Mouse (Mus musculus) erythroblast, embryonic 14.5 days (primary cell): ENCODE results near the gene Pmm2. TPM values are rescaled to one million over a fixed set of nuclear protein-coding genes. Genes with fewer than 3 reads are reported as not detected.

Experiments used
- H3K27me3 ChIP-seq: 2 replicates; pipeline ENCODE4 v1.6.1; 2012; ENCODE audit warnings: inconsistent platforms; ENCODE audit not compliant: control insufficient read depth
- H3K36me3 ChIP-seq: 2 replicates; pipeline ENCODE4 v1.6.1; 2012; ENCODE audit warnings: mild to moderate bottlenecking, inconsistent platforms; ENCODE audit not compliant: control insufficient read depth
- H3K4me1 ChIP-seq: 2 replicates; pipeline ENCODE4 v1.6.1; 2012; ENCODE audit warnings: inconsistent platforms; ENCODE audit not compliant: control insufficient read depth
- H3K4me3 ChIP-seq: replicated peaks from 2 replicates; pipeline ENCODE3; 2012; ENCODE audit warnings: moderate library complexity, mild to moderate bottlenecking, inconsistent platforms
- H3K9me3 ChIP-seq: 2 replicates; pipeline ENCODE4 v1.6.1; 2012; ENCODE audit warnings: low read length, inconsistent platforms, mixed read lengths; ENCODE audit not compliant: control insufficient read depth
- GATA1 ChIP-seq: IDR thresholded peaks from 2 replicates; pipeline ENCODE4 v1.6.1; 2012; ENCODE audit warnings: low read length, inconsistent platforms, mixed read lengths
- TAL1 ChIP-seq: IDR thresholded peaks from 3 replicates; pipeline ENCODE4 v1.6.1; 2012; ENCODE audit warnings: low read length, inconsistent platforms, mixed read lengths
- polyA plus RNA-seq: library from polyadenylated mRNA; stranded (reverse); fragments of >175 nt; gene quantifications from 2 replicates; pipeline ENCODE4 v1.2.3, GENCODE M21; 2012

The Pmm2 gene
- polyA plus RNA-seq, 1 experiment, result 1.6 TPM

DNA sequence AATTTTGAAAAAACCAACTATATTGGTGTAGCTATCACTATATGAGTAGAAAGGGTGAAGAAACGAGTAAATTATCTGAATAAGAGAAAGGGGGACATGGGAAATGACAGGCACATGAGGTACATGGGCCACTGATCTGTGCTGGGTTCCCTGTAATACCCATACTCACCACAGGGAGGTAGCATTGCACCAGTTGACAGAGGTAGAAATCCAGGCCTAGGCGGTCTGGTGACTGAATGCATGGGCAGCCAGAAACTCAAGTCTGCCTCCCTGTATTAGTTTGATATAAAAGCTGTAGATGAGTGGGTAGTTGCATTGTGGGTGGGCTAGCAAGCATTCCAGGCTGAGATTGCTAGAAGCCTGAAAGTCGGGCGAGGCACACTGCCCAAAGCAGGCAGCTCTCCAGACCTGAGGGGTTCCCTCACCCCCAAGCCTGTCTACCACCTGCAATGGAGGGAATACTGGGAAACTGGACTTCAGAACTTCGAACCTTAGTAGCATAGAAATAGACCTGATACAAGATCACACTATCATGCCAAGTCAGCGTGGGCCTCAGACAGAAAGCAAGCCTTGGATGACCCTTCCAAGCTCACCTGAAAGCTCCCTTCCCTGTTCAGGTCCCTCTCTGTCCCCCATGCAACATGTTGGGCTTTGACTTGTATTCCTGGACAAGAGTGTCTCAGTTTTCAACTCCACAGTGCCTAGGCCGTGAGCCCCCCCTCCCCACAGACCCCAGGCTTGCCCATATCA, 48.8 kb downstream of the Pmm2 start:
- H3K9me3 ChIP-seq, result no peaks in the 10 kb centered on the region
- H3K4me1 ChIP-seq, result peaks cover 89% of the 10 kb centered on the region
- peak overlapping the region; percentile 63 for H3K4me3 ChIP-seq
- peaks cover 97% of the 10 kb centered on the region for H3K36me3 ChIP-seq
- TF ChIP-seq TAL1 (no peak), GATA1 (no peak)
- H3K27me3 ChIP-seq, result no peaks in the 10 kb centered on the region

DNA sequence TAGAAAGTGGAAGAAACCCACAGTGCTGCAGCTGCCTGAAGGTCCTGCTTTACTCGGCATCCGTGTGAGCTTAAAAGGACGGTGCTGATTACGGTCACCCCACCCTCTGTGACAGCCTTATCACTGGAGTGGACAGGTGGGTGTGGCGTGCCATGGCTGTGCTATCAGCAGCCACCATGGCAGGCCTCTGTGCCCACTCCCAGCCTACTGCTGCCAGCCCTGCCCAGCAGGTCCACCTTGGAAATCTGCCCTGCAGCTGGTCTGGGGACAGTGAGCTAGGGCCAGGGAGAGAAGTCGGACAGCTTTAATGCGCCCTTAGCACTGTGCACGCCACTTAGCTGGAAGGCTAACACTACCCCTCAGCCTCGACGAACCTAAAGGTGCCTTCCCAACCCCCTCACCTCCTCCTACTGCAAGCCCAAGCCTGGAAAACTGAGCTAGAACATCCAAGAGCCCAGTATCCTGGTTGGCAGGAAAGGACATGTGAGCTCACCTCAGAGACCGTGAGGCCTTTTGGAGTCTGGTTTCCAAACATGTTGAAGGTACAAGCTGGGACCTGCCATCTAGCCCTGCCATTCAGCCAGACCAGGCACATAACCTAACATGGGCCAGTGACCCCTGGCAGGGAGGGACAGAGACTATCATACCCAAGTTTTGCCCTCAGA, 49.5 kb downstream of the Pmm2 start:
- Histone ChIP-seq H3K4me1 (peaks cover 95% of the 10 kb centered on the region), H3K9me3 (no peaks in the 10 kb centered on the region), H3K27me3 (no peaks in the 10 kb centered on the region), H3K36me3 (peaks cover 100% of the 10 kb centered on the region), H3K4me3 (peak overlapping the region; percentile 63)
- TF ChIP-seq GATA1 (peak; percentile 99), TAL1 (peak; percentile 98)

DNA sequence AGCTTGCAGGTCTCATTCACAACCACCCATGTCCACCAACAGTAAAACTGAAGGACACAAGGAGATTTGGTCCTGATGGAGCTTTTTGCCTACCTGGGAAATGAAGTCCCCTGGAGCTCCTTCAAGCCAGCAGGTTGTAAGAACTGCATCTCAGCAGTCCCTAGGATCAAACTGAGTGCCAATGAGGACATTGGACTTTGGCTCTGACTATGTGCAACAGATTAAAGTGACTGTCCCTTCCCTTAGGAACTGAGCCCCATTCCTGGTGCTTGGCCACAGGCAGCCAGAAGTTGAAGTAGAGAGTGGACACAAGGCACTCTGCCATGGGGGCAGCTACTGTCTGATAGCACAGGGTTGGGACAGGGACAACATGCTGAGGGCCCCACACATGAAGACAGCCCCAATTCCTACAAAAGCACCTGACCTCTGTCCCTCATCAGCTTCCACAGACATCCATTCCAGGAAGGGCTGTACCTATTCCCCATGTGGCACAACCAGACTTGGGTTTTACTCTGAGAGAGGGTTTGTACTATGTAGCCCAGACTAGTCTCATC, 50.2 kb downstream of the Pmm2 start:
- no peak for TF ChIP-seq TAL1
- TF ChIP-seq GATA1, result no peak
- H3K4me3 ChIP-seq, result peak overlapping the region; percentile 63
- no peaks in the 10 kb centered on the region for H3K9me3 ChIP-seq
- no peaks in the 10 kb centered on the region for H3K27me3 ChIP-seq
- peaks cover 96% of the 10 kb centered on the region for H3K4me1 ChIP-seq
- peaks cover 100% of the 10 kb centered on the region for H3K36me3 ChIP-seq

DNA sequence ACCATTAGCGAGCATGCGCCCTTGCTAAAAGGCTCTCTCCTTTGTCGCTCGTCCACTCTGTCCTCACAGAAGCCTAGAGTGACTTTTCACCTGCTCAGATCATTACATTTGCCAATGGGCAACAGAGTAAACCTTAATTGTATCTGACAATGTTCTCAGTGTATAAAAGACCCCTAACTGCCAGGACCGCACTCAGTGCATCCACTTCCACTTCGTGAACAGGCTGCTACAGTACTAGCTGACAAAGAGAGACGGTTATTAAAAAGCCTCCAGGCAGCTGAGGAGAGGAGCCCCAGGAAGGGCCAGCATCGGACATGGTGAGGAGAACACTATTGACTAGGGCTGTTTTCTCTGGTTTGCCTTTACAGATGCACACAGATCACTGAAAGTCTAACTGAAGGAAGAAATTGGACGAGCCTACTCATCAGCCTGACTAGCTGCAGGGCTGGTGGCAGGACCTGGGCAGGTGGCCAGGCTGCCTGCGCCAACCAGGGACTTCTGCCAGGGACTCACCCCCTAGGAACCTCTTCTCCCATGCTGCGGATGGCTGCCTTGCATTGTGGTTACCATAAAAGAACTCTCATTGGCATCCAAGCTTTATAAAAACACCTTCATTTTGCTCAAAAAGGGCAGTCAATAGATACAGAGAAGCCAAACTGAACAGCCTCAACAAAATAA, 52.6 kb downstream of the Pmm2 start:
- Histone ChIP-seq H3K27me3 (no peaks in the 10 kb centered on the region), H3K4me3 (no peak overlapping the region), H3K4me1 (peaks cover 86% of the 10 kb centered on the region), H3K9me3 (no peaks in the 10 kb centered on the region), H3K36me3 (peaks cover 100% of the 10 kb centered on the region)
- TF ChIP-seq TAL1, result no peak
- no peak for TF ChIP-seq GATA1

DNA sequence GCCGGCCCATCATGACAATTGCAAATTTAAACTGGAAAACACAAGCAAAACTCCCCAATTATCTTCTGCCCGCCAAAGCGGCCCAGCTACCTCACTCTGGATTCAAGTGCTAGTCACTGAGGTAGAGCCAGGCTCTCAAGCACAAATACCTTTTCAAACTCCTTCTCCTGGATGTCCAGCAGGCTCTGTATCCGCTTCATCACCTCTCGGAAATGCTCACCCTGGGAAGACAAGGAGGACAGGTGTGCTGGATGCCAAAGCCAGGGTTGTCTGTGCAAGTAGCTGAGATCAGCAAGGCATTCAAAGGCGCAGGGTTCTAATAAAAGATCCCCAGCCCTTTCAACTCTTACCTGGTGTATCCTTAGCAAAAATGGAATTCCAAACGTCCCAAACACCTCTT, 53.7 kb downstream of the Pmm2 start:
- TF ChIP-seq GATA1 (no peak), TAL1 (no peak)
- Histone ChIP-seq H3K36me3 (peaks cover 100% of the 10 kb centered on the region), H3K4me1 (peaks cover 77% of the 10 kb centered on the region), H3K4me3 (no peak overlapping the region), H3K9me3 (no peaks in the 10 kb centered on the region), H3K27me3 (no peaks in the 10 kb centered on the region)

DNA sequence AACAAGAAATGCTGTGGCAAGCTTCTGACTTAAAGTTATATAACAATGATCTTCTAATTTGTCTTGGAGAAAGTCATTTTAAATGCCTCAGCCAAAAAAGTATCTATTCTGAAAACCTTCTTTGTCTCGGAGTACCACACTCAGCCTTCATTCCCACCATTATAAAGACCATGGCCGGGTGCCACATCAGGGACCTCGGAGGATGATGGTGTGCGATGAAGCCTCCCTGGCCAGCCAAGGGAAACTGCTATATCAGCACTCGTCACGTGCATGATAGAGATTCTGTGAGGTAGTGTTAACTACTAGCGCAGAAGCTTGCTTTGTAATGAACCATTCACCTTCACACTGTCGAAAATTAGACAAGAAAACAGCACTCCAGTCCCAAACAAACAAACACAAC, 62.1 kb downstream of the Pmm2 start:
- H3K4me3 ChIP-seq, result no peak overlapping the region
- peaks cover 100% of the 10 kb centered on the region for H3K36me3 ChIP-seq
- peaks cover 19% of the 10 kb centered on the region for H3K4me1 ChIP-seq
- H3K27me3 ChIP-seq, result no peaks in the 10 kb centered on the region; the same call in 1 of the 2 replicates
- no peak for TF ChIP-seq TAL1
- no peak for TF ChIP-seq GATA1
- H3K9me3 ChIP-seq, result no peaks in the 10 kb centered on the region

DNA sequence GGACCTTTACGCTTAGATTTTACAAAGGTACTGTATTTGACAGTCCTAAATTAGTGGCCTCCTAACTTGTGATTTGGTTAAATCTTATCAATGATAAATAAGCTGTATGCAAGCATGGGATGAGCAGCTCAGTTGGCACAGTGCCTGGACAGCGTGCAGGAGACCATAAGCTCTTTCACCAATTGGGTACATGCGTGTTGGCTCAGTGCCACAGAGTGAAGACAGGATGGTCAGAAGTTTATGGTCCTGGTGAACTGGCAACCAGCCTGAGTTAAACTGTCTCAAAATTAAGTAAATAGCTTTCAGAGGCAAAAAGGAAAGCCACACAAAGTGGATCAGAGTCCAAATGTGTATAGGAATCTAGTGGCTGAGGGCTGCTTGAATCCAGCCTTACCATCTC, 63.1 kb downstream of the Pmm2 start:
- Histone ChIP-seq H3K9me3 (no peaks in the 10 kb centered on the region), H3K27me3 (no peaks in the 10 kb centered on the region; the same call in 1 of the 2 replicates), H3K36me3 (peaks cover 100% of the 10 kb centered on the region), H3K4me1 (peaks cover 17% of the 10 kb centered on the region), H3K4me3 (no peak overlapping the region)
- TF ChIP-seq TAL1, result no peak

DNA sequence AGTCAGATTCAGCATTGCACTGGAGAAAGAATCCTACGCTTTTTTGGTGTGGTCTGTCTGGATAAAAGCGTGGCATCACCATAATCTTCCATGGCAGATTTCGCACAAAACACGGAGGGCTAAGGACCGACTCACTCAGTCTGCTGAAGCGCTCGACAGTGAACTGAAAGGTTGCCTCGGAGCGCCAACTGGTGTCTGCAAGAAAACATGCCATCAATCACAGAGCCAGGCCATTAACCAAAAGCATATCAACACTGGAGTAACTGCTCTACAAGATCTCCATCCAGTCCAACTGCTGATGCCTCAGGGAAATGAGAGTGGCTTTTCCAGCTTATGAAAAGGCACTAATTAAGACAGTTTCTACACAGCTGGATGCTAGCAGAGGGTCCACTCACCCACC, 74.5 kb downstream of the Pmm2 start:
- H3K36me3 ChIP-seq, result peaks cover 100% of the 10 kb centered on the region
- no peak for TF ChIP-seq GATA1
- H3K4me1 ChIP-seq, result peaks cover 52% of the 10 kb centered on the region
- no peaks in the 10 kb centered on the region for H3K9me3 ChIP-seq
- no peaks in the 10 kb centered on the region for H3K27me3 ChIP-seq
- no peak overlapping the region for H3K4me3 ChIP-seq

Other genes starting within 250 kb of the Pmm2 start
- gene Tmem114, start 212.5 kb upstream of the Pmm2 start, polyA plus RNA-seq, result not detected in 2 replicates
- gene Mettl22, start 166.9 kb upstream of the Pmm2 start, polyA plus RNA-seq, result 0.87 and 1.4 TPM in 2 replicates
- 0.06 and 0.21 TPM in 2 replicates for gene Abat, start 124.2 kb upstream of the Pmm2 start, polyA plus RNA-seq
- gene Tmem186, start within 50 bp of the Pmm2 start, polyA plus RNA-seq, result 0.31 and 0.35 TPM in 2 replicates
- 30.7 and 31.2 TPM in 2 replicates for gene Carhsp1, start 34.5 kb downstream of the Pmm2 start, polyA plus RNA-seq
- not detected in 2 replicates for gene Gm5767, start 43.1 kb downstream of the Pmm2 start, polyA plus RNA-seq
- 6.0 and 6.8 TPM in 2 replicates for gene Usp7, start 154.6 kb downstream of the Pmm2 start, polyA plus RNA-seq
- 1.8 and 2.1 TPM in 2 replicates for gene 1810013L24Rik, start 192.4 kb downstream of the Pmm2 start, polyA plus RNA-seq